Mouse (Mus musculus): Measurements from ENCODE around the gene Plcb3.
A peak's percentile ranks its signal among the peaks of the same experiment; 100 is the strongest.

Plcb3 gene

GRCm38 (mm10) chr19:6990712-6991111 lies 14.4 kb upstream of the Plcb3 start:
- no peak for DNase-seq (ENCODE audit: low spot score)

GRCm38 (mm10) chr19:6989251-6989650 lies 13.0 kb upstream of the Plcb3 start:
- no peak for DNase-seq (ENCODE audit: low spot score)

- no peak for DNase-seq (ENCODE audit: low spot score)
These were observed 11.6 kb upstream of the Plcb3 start for GRCm38 (mm10) chr19:6987904-6988285.

GRCm38 (mm10) chr19:6987061-6987903 lies 11.0 kb upstream of the Plcb3 start, which contains the start of gene Vegfb:
TSS of gene Vegfb (minus strand) at chr19:6987651.
- peak; percentile 39 for DNase-seq (ENCODE audit: low spot score)

GRCm38 (mm10) chr19:6985951-6986708 lies 9.9 kb upstream of the Plcb3 start:
- no peak for DNase-seq (ENCODE audit: low spot score)

- DNase-seq (ENCODE audit: low spot score): no peak
These were observed 9.0 kb upstream of the Plcb3 start for GRCm38 (mm10) chr19:6985300-6985699.

- no peak for DNase-seq (ENCODE audit: low spot score)
These were observed 7.4 kb upstream of the Plcb3 start for GRCm38 (mm10) chr19:6983621-6984020.

- DNase-seq (ENCODE audit: low spot score): no peak
These were observed 5.2 kb upstream of the Plcb3 start for GRCm38 (mm10) chr19:6981465-6981864.

GRCm38 (mm10) chr19:6980381-6981093 lies 4.3 kb upstream of the Plcb3 start, which contains the start of gene Fkbp2:
TSS of gene Fkbp2 (minus strand) at chr19:6980501.
- peak; percentile 96 for DNase-seq (ENCODE audit: low spot score)

GRCm38 (mm10) chr19:6979486-6980380 lies 3.5 kb upstream of the Plcb3 start:
- peak; percentile 97 for DNase-seq (ENCODE audit: low spot score)

GRCm38 (mm10) chr19:6979001-6979479 lies 2.8 kb upstream of the Plcb3 start:
- DNase-seq (ENCODE audit: low spot score): peak; percentile 46

- DNase-seq (ENCODE audit: low spot score): no peak
These were observed 2.3 kb upstream of the Plcb3 start for GRCm38 (mm10) chr19:6978639-6978974.

- DNase-seq (ENCODE audit: low spot score): no peak
These were observed 1.7 kb upstream of the Plcb3 start for GRCm38 (mm10) chr19:6977759-6978638.

GRCm38 (mm10) chr19:6974211-6975205 lies 1.8 kb downstream of the Plcb3 start, which contains the start of gene Ppp1r14b:
TSS of gene Ppp1r14b (plus strand) at chr19:6974968.
- peak; percentile 78 for DNase-seq (ENCODE audit: low spot score)

GRCm38 (mm10) chr19:6973581-6974190 lies 2.6 kb downstream of the Plcb3 start:
- DNase-seq (ENCODE audit: low spot score): no peak

- DNase-seq (ENCODE audit: low spot score): no peak
These were observed 3.9 kb downstream of the Plcb3 start for GRCm38 (mm10) chr19:6972247-6972917.

- no peak for DNase-seq (ENCODE audit: low spot score)
These were observed 4.6 kb downstream of the Plcb3 start for GRCm38 (mm10) chr19:6971644-6972043.
